Comparison of ENCODE assay signal across 8 mouse cellular contexts in the genomic region with DNA sequence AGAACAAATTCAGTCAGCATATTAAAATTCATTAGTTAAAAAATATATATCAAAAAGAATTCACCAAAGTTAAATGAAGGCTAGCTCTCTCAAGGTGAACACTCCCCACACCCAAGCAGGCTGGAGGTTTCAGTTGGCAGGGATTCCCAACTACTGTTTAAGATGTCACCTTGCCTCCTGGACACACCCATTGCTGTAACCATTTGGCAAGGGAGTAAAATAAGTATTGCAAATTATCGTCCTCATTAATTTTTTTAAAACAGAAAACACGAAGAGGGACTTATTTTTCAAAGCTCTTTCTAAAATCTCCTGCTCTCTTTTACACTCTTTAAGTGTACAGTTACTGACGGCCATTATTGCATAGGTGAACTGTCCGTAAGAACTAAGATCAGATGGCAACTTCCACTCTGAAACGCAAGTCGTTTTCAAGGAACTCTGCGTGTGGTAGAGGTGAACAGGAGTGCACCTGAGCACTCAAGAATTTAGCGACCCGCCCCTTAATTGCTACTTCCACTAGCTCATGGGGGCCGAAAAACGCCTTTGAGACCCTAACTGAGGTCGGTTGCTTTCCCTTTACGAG. TPM values are rescaled to one million over a fixed set of nuclear protein-coding genes. Genes with fewer than 3 reads are reported as not detected.
DNase-seq lines count a peak whose midpoint lies in the region; ATAC-seq and TF ChIP-seq lines count a peak whose summit lies in the region.

No protein-coding gene starts in this region.

- peak overlapping the region; percentile 91 for H3K4me3 ChIP-seq in neural tube, embryonic 11.5 days (ENCODE audit: low read depth, low read length)
- peak overlapping the region; percentile 93 for H3K4me3 ChIP-seq in embryonic facial prominence, embryonic 13.5 days
- peak overlapping the region; percentile 99 for H3K4me3 ChIP-seq in intestine, postnatal 0 days (ENCODE audit: low read depth, low read length)
- peak overlapping the region; percentile 95 for H3K4me3 ChIP-seq in midbrain, embryonic 12.5 days

- TF ChIP-seq CTCF in intestine, postnatal 0 days (IDR thresholded peaks at IDR 0.05; ENCODE audit: low read depth), result no peak

- intact Hi-C loops in left cerebral cortex, postnatal 36 days (cut with DNase I), result loop anchor here (5.0 to 10.0 kb wide), 3 partner anchors 57 to 421 kb away; partner anchors contain the start of genes Cript and Pigf

- H3K36me3 ChIP-seq in neural tube, embryonic 11.5 days (ENCODE audit: control insufficient read depth, insufficient read depth, low read length), result no peaks in the 10 kb centered on the region
- H3K36me3 ChIP-seq in embryonic facial prominence, embryonic 13.5 days, result no peaks in the 10 kb centered on the region
- H3K36me3 ChIP-seq in intestine, postnatal 0 days (ENCODE audit: control insufficient read depth, insufficient read depth), result peaks cover 2% of the 10 kb centered on the region; the same call in 1 of the 2 replicates
- peaks cover 7% of the 10 kb centered on the region for H3K36me3 ChIP-seq in midbrain, embryonic 12.5 days

- ATAC-seq in neural tube, embryonic 11.5 days (ENCODE audit: insufficient read depth, low FRiP score, low TSS enrichment), result no peak
- no peak for ATAC-seq in embryonic facial prominence, embryonic 13.5 days (ENCODE audit: insufficient number of reproducible peaks, insufficient read depth, low FRiP score, low TSS enrichment, low read depth)
- ATAC-seq in intestine, postnatal 0 days, result no peak
- ATAC-seq in midbrain, embryonic 12.5 days (ENCODE audit: low FRiP score, low read depth), result no peak

- no peaks in the 10 kb centered on the region for H3K27me3 ChIP-seq in neural tube, embryonic 11.5 days (ENCODE audit: control insufficient read depth, insufficient read depth, low read length)
- H3K27me3 ChIP-seq in embryonic facial prominence, embryonic 13.5 days, result no peaks in the 10 kb centered on the region
- no peaks in the 10 kb centered on the region for H3K27me3 ChIP-seq in intestine, postnatal 0 days (replicated peaks; ENCODE audit: control insufficient read depth, insufficient read depth, low read length)
- H3K27me3 ChIP-seq in midbrain, embryonic 12.5 days, result no peaks in the 10 kb centered on the region

- H3K9me3 ChIP-seq in neural tube, embryonic 11.5 days (ENCODE audit: control insufficient read depth, low read length), result no peaks in the 10 kb centered on the region
- no peaks in the 10 kb centered on the region for H3K9me3 ChIP-seq in embryonic facial prominence, embryonic 13.5 days
- no peaks in the 10 kb centered on the region for H3K9me3 ChIP-seq in intestine, postnatal 0 days (ENCODE audit: control insufficient read depth)
- no peaks in the 10 kb centered on the region for H3K9me3 ChIP-seq in midbrain, embryonic 12.5 days

- DNase-seq in neural tube, embryonic 11.5 days (ENCODE audit: low spot score), result no peak
- DNase-seq in neural tube, embryonic 10.5 days (ENCODE audit: extremely low spot score, low spot score), result no peak
- DNase-seq in left cerebral cortex, postnatal 36 days (ENCODE audit: low spot score in 2 of 2), result no peak
- DNase-seq in spleen, postnatal 14 days (ENCODE audit: low spot score in 2 of 2), result no peak
- DNase-seq in adrenal gland, adult 2 months, result no peak

- under 1% methylated on average over 13 of the region's 13 CpGs for WGBS in neural tube, embryonic 11.5 days
- under 1% methylated on average over 13 of the region's 13 CpGs for WGBS in embryonic facial prominence, embryonic 13.5 days
- WGBS in intestine, postnatal 0 days, result under 1% methylated on average over 13 of the region's 13 CpGs
- under 1% methylated on average over 13 of the region's 13 CpGs for WGBS in midbrain, embryonic 12.5 days

- H3K4me1 ChIP-seq in neural tube, embryonic 11.5 days (ENCODE audit: control insufficient read depth, insufficient read depth, low read length), result peaks cover 25% of the 10 kb centered on the region
- peaks cover 26% of the 10 kb centered on the region for H3K4me1 ChIP-seq in embryonic facial prominence, embryonic 13.5 days
- H3K4me1 ChIP-seq in intestine, postnatal 0 days (replicated peaks; ENCODE audit: control insufficient read depth, insufficient read depth, low read length), result 0 out of 2 replicates have a peak, but pooled peaks cover 10% of the 10 kb centered on the region
- H3K4me1 ChIP-seq in midbrain, embryonic 12.5 days, result peaks cover 42% of the 10 kb centered on the region

- peak overlapping the region; percentile 99 for H3K9ac ChIP-seq in neural tube, embryonic 11.5 days (ENCODE audit: low read length)
- H3K9ac ChIP-seq in embryonic facial prominence, embryonic 13.5 days, result peak overlapping the region; percentile 96
- H3K9ac ChIP-seq in intestine, postnatal 0 days (ENCODE audit: low read depth, low read length), result peak overlapping the region; percentile 97
- H3K9ac ChIP-seq in midbrain, embryonic 12.5 days (replicated peaks), result peak overlapping the region; percentile 99

- H3K27ac ChIP-seq in neural tube, embryonic 11.5 days (ENCODE audit: low read depth, low read length), result no peak overlapping the region
- H3K27ac ChIP-seq in embryonic facial prominence, embryonic 13.5 days, result peak overlapping the region; percentile 95
- H3K27ac ChIP-seq in intestine, postnatal 0 days (ENCODE audit: low read depth, low read length), result peak overlapping the region; percentile 95
- H3K27ac ChIP-seq in midbrain, embryonic 12.5 days (replicated peaks), result peak overlapping the region; percentile 99

- peak overlapping the region; percentile 53 for H3K4me2 ChIP-seq in neural tube, embryonic 11.5 days (ENCODE audit: low read depth)
- H3K4me2 ChIP-seq in embryonic facial prominence, embryonic 13.5 days, result peak overlapping the region; percentile 72
- H3K4me2 ChIP-seq in intestine, postnatal 0 days (replicated peaks; ENCODE audit: low read depth), result peak overlapping the region; percentile 72
- H3K4me2 ChIP-seq in midbrain, embryonic 12.5 days (replicated peaks), result peak overlapping the region; percentile 85

RNA-seq across cellular contexts. Expression of gene Calm2, which starts 1.3 kb away (rescaled TPM):
- polyA plus RNA-seq in neural tube, embryonic 11.5 days (2014; fragmentation: Nextera tagmentation; extraction: Ambion mirVana), result 1,603 and 1,604 TPM in 2 replicates
- 864 and 866 TPM in 2 replicates for polyA plus RNA-seq in embryonic facial prominence, embryonic 13.5 days (2015; fragmentation: Nextera tagmentation; extraction: Ambion mirVana)
- 756 and 774 TPM in 2 replicates for polyA plus RNA-seq in intestine, postnatal 0 days (2015; fragmentation: Nextera tagmentation; extraction: Ambion mirVana)
- 1,064 and 1,134 TPM in 2 replicates for polyA plus RNA-seq in midbrain, embryonic 12.5 days (2016; fragmentation: Nextera tagmentation; extraction: Ambion mirVana)
- 1,000 to 10,000 TPM; 2,128 to 2,274 TPM for total RNA-seq in left cerebral cortex, postnatal 36 days (2021)
- 100 to 1,000 TPM; 485 to 563 TPM for total RNA-seq in adrenal gland, adult 2 months (2021)
- polyA plus RNA-seq in adrenal gland, adult 2 months (2012; rRNA removed), result 6.4 and 6.8 TPM in 2 replicates

RNA-seq across cellular contexts. Expression of gene Stpg4, which starts 17.9 kb away (rescaled TPM):
- 0.39 TPM in 1 of 2 replicates, not detected in the other for polyA plus RNA-seq in neural tube, embryonic 11.5 days (2014; fragmentation: Nextera tagmentation; extraction: Ambion mirVana)
- polyA plus RNA-seq in embryonic facial prominence, embryonic 13.5 days (2015; fragmentation: Nextera tagmentation; extraction: Ambion mirVana), result not detected in 2 replicates
- polyA plus RNA-seq in intestine, postnatal 0 days (2015; fragmentation: Nextera tagmentation; extraction: Ambion mirVana), result not detected in 2 replicates
- not detected in 2 replicates for polyA plus RNA-seq in midbrain, embryonic 12.5 days (2016; fragmentation: Nextera tagmentation; extraction: Ambion mirVana)
- not detected for total RNA-seq in left cerebral cortex, postnatal 36 days (2021)
- not detected for total RNA-seq in adrenal gland, adult 2 months (2021)
- polyA plus RNA-seq in adrenal gland, adult 2 months (2012; rRNA removed), result not detected in 2 replicates

Comparison
In these comparisons a context has a peak if more than half of its experiments do, and no peak if none do; other contexts are left out.
1. RNA of gene Calm2, which starts 1.3 kb away (polyA plus RNA-seq): 1,603 to 1,604 TPM in neural tube, embryonic 11.5 days, 1,064 to 1,134 TPM in midbrain, embryonic 12.5 days, 864 to 866 TPM in embryonic facial prominence, embryonic 13.5 days and 756 to 774 TPM in intestine, postnatal 0 days; 6.4 to 6.8 TPM in adrenal gland, adult 2 months; every median in the first group is over 10 times any median in the second.
2. Peak in every context shown above with its lines, with median percentiles within 50 percentile points of each other: H3K4me2 ChIP-seq, H3K4me3 ChIP-seq and H3K9ac ChIP-seq.